Mouse (Mus musculus): ENCODE data around the gene Mbnl1. TPM values are rescaled to one million over a fixed set of nuclear protein-coding genes. Genes with fewer than 3 reads are reported as not detected.

Mbnl1 gene
- polyA plus RNA-seq, 1 experiment from 2014 or later, result 106 TPM

DNA sequence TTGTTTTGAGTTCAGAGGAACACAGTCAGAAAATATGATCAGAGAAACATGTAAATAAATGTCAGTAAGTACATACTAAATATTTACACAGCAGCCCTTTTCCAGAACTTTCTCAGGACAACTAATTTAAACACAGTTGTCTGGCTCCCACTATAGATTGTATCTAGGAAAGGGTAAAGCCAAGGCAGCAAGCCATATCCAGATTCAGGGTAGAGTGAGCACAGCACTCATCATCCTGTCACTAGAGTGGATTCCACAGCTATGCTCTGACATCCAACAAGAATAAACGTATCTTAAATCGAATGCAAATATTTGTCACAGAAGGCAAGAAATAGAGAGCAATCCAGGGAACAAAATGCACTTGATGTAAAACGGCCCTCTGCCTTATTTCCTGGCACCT is 165.9 kb downstream of the Mbnl1 start:
- no peaks in the 10 kb centered on the region for H3K27me3 ChIP-seq (ENCODE audit: control insufficient read depth, insufficient read depth, low read length)
- H3K27ac ChIP-seq (ENCODE audit: low read length), result peak overlapping the region; percentile 67
- H3K36me3 ChIP-seq (ENCODE audit: control insufficient read depth, insufficient read depth, low read length), result no peaks in the 10 kb centered on the region
- no peak overlapping the region for H3K4me3 ChIP-seq (replicated peaks; ENCODE audit: low read length)
- H3K9me3 ChIP-seq (replicated peaks; ENCODE audit: control insufficient read depth, low read length), result no peaks in the 10 kb centered on the region
- no peak overlapping the region for H3K4me2 ChIP-seq (ENCODE audit: low read depth, low read length)
- H3K9ac ChIP-seq (ENCODE audit: low read length), result no peak overlapping the region
- H3K4me1 ChIP-seq (ENCODE audit: control insufficient read depth, insufficient read depth, low read length), result peaks cover 3% of the 10 kb centered on the region; the same call in 1 of the 2 replicates
- no peak for ATAC-seq (ENCODE audit: insufficient read depth, low FRiP score)
- WGBS, result 42% methylated on average over 3 of the region's 3 CpGs

DNA sequence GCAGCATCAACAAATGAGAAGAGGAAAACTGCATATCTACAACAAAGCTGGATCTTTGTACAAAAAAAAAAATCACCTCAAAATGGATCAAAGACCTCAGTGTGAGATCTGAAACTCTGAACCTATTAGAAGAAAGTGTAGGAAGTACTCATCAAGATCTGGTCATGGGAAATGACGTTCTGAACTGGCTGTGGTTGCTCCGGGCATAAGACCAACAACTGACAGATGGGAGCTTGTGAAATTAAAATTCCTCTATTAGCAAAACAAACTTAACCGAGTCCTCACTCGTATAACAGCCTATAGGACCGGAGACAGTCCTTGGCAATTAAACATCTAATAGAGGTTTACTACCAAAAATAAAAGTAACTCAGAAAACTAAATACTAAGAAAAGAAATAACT is 166.5 kb downstream of the Mbnl1 start:
- Histone ChIP-seq H3K27ac (ENCODE audit: low read length) (peak overlapping the region; percentile 67; the same call in 1 of the 2 replicates), H3K4me1 (ENCODE audit: control insufficient read depth, insufficient read depth, low read length) (peaks cover 3% of the 10 kb centered on the region; the same call in 1 of the 2 replicates), H3K9ac (ENCODE audit: low read length) (no peak overlapping the region), H3K36me3 (ENCODE audit: control insufficient read depth, insufficient read depth, low read length) (no peaks in the 10 kb centered on the region), H3K4me3 (replicated peaks; ENCODE audit: low read length) (no peak overlapping the region), H3K4me2 (ENCODE audit: low read depth, low read length) (no peak overlapping the region), H3K27me3 (ENCODE audit: control insufficient read depth, insufficient read depth, low read length) (no peaks in the 10 kb centered on the region), H3K9me3 (replicated peaks; ENCODE audit: control insufficient read depth, low read length) (no peaks in the 10 kb centered on the region)
- WGBS, result 52% methylated on average over 5 of the region's 5 CpGs
- no peak for ATAC-seq (ENCODE audit: insufficient read depth, low FRiP score)

DNA sequence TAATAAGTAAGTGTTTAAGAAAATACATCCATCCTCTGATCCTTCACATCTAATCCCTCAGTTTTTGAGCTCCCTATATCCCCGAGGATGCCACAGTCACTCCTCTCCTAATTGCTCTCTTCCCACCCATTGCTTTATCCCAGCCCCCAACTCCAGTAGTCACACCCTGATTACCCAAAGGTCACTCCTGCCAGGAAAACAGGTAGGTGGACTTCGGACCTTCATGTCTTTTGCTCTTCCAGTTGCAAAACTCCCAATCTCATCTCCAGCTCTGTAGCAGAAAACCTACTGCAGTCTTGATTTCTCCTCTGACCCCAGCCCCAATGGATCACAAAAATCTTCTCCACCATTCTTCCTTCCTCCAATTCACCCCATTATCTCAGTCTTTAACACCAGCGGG is 169.6 kb downstream of the Mbnl1 start:
- Histone ChIP-seq H3K9ac (ENCODE audit: low read length) (no peak overlapping the region), H3K4me1 (ENCODE audit: control insufficient read depth, insufficient read depth, low read length) (peaks cover 3% of the 10 kb centered on the region; the same call in 1 of the 2 replicates), H3K4me3 (replicated peaks; ENCODE audit: low read length) (no peak overlapping the region), H3K4me2 (ENCODE audit: low read depth, low read length) (no peak overlapping the region), H3K27me3 (ENCODE audit: control insufficient read depth, insufficient read depth, low read length) (no peaks in the 10 kb centered on the region), H3K36me3 (ENCODE audit: control insufficient read depth, insufficient read depth, low read length) (no peaks in the 10 kb centered on the region), H3K27ac (ENCODE audit: low read length) (no peak overlapping the region), H3K9me3 (replicated peaks; ENCODE audit: control insufficient read depth, low read length) (no peaks in the 10 kb centered on the region)
- 77% methylated on average over 3 of the region's 3 CpGs for WGBS
- ATAC-seq (ENCODE audit: insufficient read depth, low FRiP score), result no peak

- H3K36me3 ChIP-seq (ENCODE audit: control insufficient read depth, insufficient read depth, low read length), result no peaks in the 10 kb centered on the region
- H3K27ac ChIP-seq (ENCODE audit: low read length), result no peak overlapping the region
- WGBS, result 89% methylated on average over 1 of the region's 1 CpGs
- no peak overlapping the region for H3K4me3 ChIP-seq (replicated peaks; ENCODE audit: low read length)
- no peak overlapping the region for H3K4me2 ChIP-seq (ENCODE audit: low read depth, low read length)
- H3K4me1 ChIP-seq (ENCODE audit: control insufficient read depth, insufficient read depth, low read length), result no peaks in the 10 kb centered on the region
- no peaks in the 10 kb centered on the region for H3K9me3 ChIP-seq (replicated peaks; ENCODE audit: control insufficient read depth, low read length)
- H3K27me3 ChIP-seq (ENCODE audit: control insufficient read depth, insufficient read depth, low read length), result no peaks in the 10 kb centered on the region
- no peak overlapping the region for H3K9ac ChIP-seq (ENCODE audit: low read length)
- ATAC-seq (ENCODE audit: insufficient read depth, low FRiP score), result no peak
These were observed 172.9 kb downstream of the Mbnl1 start for GRCm38 (mm10) chr3:60645531-60645930.

- no peaks in the 10 kb centered on the region for H3K27me3 ChIP-seq (ENCODE audit: control insufficient read depth, insufficient read depth, low read length)
- no peaks in the 10 kb centered on the region for H3K9me3 ChIP-seq (replicated peaks; ENCODE audit: control insufficient read depth, low read length)
- H3K9ac ChIP-seq (ENCODE audit: low read length), result no peak overlapping the region
- ATAC-seq (ENCODE audit: insufficient read depth, low FRiP score), result no peak
- no peaks in the 10 kb centered on the region for H3K4me1 ChIP-seq (ENCODE audit: control insufficient read depth, insufficient read depth, low read length)
- no peak overlapping the region for H3K4me2 ChIP-seq (ENCODE audit: low read depth, low read length)
- H3K4me3 ChIP-seq (replicated peaks; ENCODE audit: low read length), result no peak overlapping the region
- 78% methylated on average over 1 of the region's 1 CpGs for WGBS
- H3K27ac ChIP-seq (ENCODE audit: low read length), result no peak overlapping the region
- no peaks in the 10 kb centered on the region for H3K36me3 ChIP-seq (ENCODE audit: control insufficient read depth, insufficient read depth, low read length)
These were observed 175.7 kb downstream of the Mbnl1 start for GRCm38 (mm10) chr3:60648293-60648692.

DNA sequence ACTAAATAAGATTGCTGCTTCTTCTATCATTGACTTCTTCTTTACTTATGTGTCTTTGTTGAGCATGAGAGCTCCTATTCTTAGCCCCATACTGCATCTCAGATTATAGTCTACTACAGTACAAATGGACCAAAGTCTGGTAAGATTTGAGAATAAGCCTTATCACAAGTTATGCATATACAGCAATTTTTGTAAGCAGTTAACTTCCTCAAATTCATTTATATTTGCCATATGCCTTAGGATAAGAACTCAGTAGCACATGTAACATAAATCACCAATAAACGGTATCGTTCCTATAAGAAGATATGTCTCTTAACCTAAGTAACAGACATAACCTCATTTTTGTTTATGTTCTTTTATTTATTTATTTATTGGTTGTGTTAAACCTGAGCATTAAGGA is 188.1 kb downstream of the Mbnl1 start:
- no peak for ATAC-seq (ENCODE audit: insufficient read depth, low FRiP score)
- Histone ChIP-seq H3K4me3 (replicated peaks; ENCODE audit: low read length) (no peak overlapping the region), H3K9me3 (replicated peaks; ENCODE audit: control insufficient read depth, low read length) (no peaks in the 10 kb centered on the region), H3K27ac (ENCODE audit: low read length) (no peak overlapping the region), H3K4me2 (ENCODE audit: low read depth, low read length) (no peak overlapping the region), H3K27me3 (ENCODE audit: control insufficient read depth, insufficient read depth, low read length) (no peaks in the 10 kb centered on the region), H3K9ac (ENCODE audit: low read length) (no peak overlapping the region), H3K36me3 (ENCODE audit: control insufficient read depth, insufficient read depth, low read length) (no peaks in the 10 kb centered on the region), H3K4me1 (ENCODE audit: control insufficient read depth, insufficient read depth, low read length) (no peaks in the 10 kb centered on the region)
- 88% methylated on average over 2 of the region's 2 CpGs for WGBS
